Mouse (Mus musculus) adrenal gland (tissue): ENCODE measurements around the gene Brd7.

Source experiments
- intact Hi-C: fragments of 180-260 bp; cut with DNase I; formaldehyde crosslinking; loops from one replicate; pipeline ENCODE4 v1.15.1; 2025

Gene Brd7

GRCm38 (mm10) chr8:88357946-88358345, 4.0 kb downstream of the Brd7 start:
- intact Hi-C loops, result loop anchor here (5.0 kb wide), 1 partner anchor 91 kb away; no protein-coding TSS in a partner anchor

GRCm38 (mm10) chr8:88357226-88357933, 4.6 kb downstream of the Brd7 start:
- intact Hi-C loops, result loop anchor here (5.0 kb wide), 1 partner anchor 90 kb away; no protein-coding TSS in a partner anchor

GRCm38 (mm10) chr8:88349046-88349445, 12.9 kb downstream of the Brd7 start:
- intact Hi-C loops, result loop anchor here (5.0 to 10.0 kb wide), 2 partner anchors 77 to 194 kb away; partner anchors contain the start of gene Adcy7

GRCm38 (mm10) chr8:88342026-88342425, 20.0 kb downstream of the Brd7 start:
- intact Hi-C loops, result loop anchor here (10.0 kb wide), 1 partner anchor 187 kb away; no protein-coding TSS in a partner anchor

GRCm38 (mm10) chr8:88339887-88340695, 21.9 kb downstream of the Brd7 start:
- intact Hi-C loops, result loop anchor here (10.0 kb wide), 1 partner anchor 185 kb away; no protein-coding TSS in a partner anchor

GRCm38 (mm10) chr8:88339221-88339620, 22.8 kb downstream of the Brd7 start:
- intact Hi-C loops, result no loop called here

GRCm38 (mm10) chr8:88334975-88335374, 27.0 kb downstream of the Brd7 start:
- intact Hi-C loops, result no loop called here

GRCm38 (mm10) chr8:88334384-88334783, 27.6 kb downstream of the Brd7 start:
- intact Hi-C loops, result no loop called here

GRCm38 (mm10) chr8:88330816-88331215, 31.2 kb downstream of the Brd7 start:
- intact Hi-C loops, result no loop called here

- intact Hi-C loops, result no loop called here
Measured at GRCm38 (mm10) chr8:88328689-88329088, 33.3 kb downstream of the Brd7 start.

GRCm38 (mm10) chr8:88326328-88326727, 35.7 kb downstream of the Brd7 start:
- intact Hi-C loops, result no loop called here

- intact Hi-C loops, result no loop called here
Measured at GRCm38 (mm10) chr8:88325795-88326194, 36.2 kb downstream of the Brd7 start.

- intact Hi-C loops, result no loop called here
Measured at GRCm38 (mm10) chr8:88325251-88325650, 36.7 kb downstream of the Brd7 start.

GRCm38 (mm10) chr8:88324760-88325159, 37.2 kb downstream of the Brd7 start:
- intact Hi-C loops, result no loop called here

GRCm38 (mm10) chr8:88323523-88323922, 38.5 kb downstream of the Brd7 start:
- intact Hi-C loops, result no loop called here

GRCm38 (mm10) chr8:88321387-88321786, 40.6 kb downstream of the Brd7 start:
- intact Hi-C loops, result no loop called here

- intact Hi-C loops, result no loop called here
Measured at GRCm38 (mm10) chr8:88320134-88320533, 41.9 kb downstream of the Brd7 start.

GRCm38 (mm10) chr8:88318151-88318550, 43.8 kb downstream of the Brd7 start:
- intact Hi-C loops, result loop anchor here (5.0 kb wide), 1 partner anchor 36 kb away; no protein-coding TSS in a partner anchor

- intact Hi-C loops, result loop anchor here (5.0 kb wide), 1 partner anchor 35 kb away; no protein-coding TSS in a partner anchor
Measured at GRCm38 (mm10) chr8:88317341-88317740, 44.7 kb downstream of the Brd7 start.

- intact Hi-C loops, result loop anchor here (5.0 kb wide), 1 partner anchor 34 kb away; no protein-coding TSS in a partner anchor
Measured at GRCm38 (mm10) chr8:88316139-88316931, 45.7 kb downstream of the Brd7 start.

GRCm38 (mm10) chr8:88315302-88315701, 46.7 kb downstream of the Brd7 start:
- intact Hi-C loops, result loop anchor here (5.0 kb wide), 1 partner anchor 33 kb away; no protein-coding TSS in a partner anchor
